Mouse (Mus musculus) ES-Bruce4 (cell line): ENCODE data around the gene Prkag2. TPM values are rescaled to one million over a fixed set of nuclear protein-coding genes. Genes with fewer than 3 reads are reported as not detected.

Experiments used
- H3K27ac ChIP-seq: 2 replicates; pipeline ENCODE4 v1.5.1; 2012; ENCODE audit warnings: low read length, inconsistent platforms; ENCODE audit not compliant: insufficient read depth
- H3K27me3 ChIP-seq: 2 replicates; pipeline ENCODE4 v1.6.1; 2012; ENCODE audit warnings: mild to moderate bottlenecking, low read length, inconsistent platforms; ENCODE audit not compliant: control insufficient read depth, poor library complexity, insufficient read depth, severe bottlenecking
- H3K36me3 ChIP-seq: 2 replicates; pipeline ENCODE4 v1.6.1; 2012; ENCODE audit warnings: inconsistent platforms, mild to moderate bottlenecking, low read length, moderate library complexity; ENCODE audit not compliant: control insufficient read depth, poor library complexity, insufficient read depth, severe bottlenecking
- H3K4me1 ChIP-seq: one replicate; pipeline ENCODE4 v1.8.1; 2011; ENCODE audit warnings: low read length; ENCODE audit not compliant: control insufficient read depth, insufficient read depth
- H3K4me3 ChIP-seq: 2 replicates; pipeline ENCODE4 v1.5.1; 2011; ENCODE audit warnings: low read depth, mild to moderate bottlenecking, low read length
- H3K9ac ChIP-seq: 2 replicates; pipeline ENCODE4 v1.6.1; 2012; ENCODE audit warnings: low read depth, mild to moderate bottlenecking, inconsistent platforms; ENCODE audit not compliant: poor library complexity, severe bottlenecking
- H3K9me3 ChIP-seq: replicated peaks from 2 replicates; pipeline ENCODE4 v1.6.1; 2012; ENCODE audit warnings: mild to moderate bottlenecking, low read length, inconsistent platforms; ENCODE audit not compliant: control insufficient read depth, poor library complexity, insufficient read depth, severe bottlenecking
- CTCF ChIP-seq: IDR thresholded peaks from one replicate; pipeline ENCODE4 v1.8.1; 2011; ENCODE audit warnings: low read depth, low read length
- EP300 ChIP-seq: IDR thresholded peaks from 2 replicates; pipeline ENCODE4 v1.6.1; 2011; ENCODE audit warnings: low read depth, low read length; ENCODE audit not compliant: insufficient read depth
- POLR2A ChIP-seq: IDR thresholded peaks from one replicate; pipeline ENCODE4 v1.8.1; 2011; ENCODE audit warnings: low read length; ENCODE audit not compliant: insufficient read depth
- polyA plus RNA-seq: library from polyadenylated mRNA; stranded (reverse); fragments of >200 nt; gene quantifications from 2 replicates; pipeline ENCODE4 v1.2.4, GENCODE M21; 2011; ENCODE audit warnings: low read depth; ENCODE audit not compliant: missing spikeins, insufficient read depth, insufficient read length

The Prkag2 gene
- polyA plus RNA-seq, 1 experiment: 22.0 TPM

GRCm38 (mm10) chr5:24995576-24996100, 104.8 kb downstream of the Prkag2 start:
- H3K4me3 ChIP-seq: no peak overlapping the region

DNA sequence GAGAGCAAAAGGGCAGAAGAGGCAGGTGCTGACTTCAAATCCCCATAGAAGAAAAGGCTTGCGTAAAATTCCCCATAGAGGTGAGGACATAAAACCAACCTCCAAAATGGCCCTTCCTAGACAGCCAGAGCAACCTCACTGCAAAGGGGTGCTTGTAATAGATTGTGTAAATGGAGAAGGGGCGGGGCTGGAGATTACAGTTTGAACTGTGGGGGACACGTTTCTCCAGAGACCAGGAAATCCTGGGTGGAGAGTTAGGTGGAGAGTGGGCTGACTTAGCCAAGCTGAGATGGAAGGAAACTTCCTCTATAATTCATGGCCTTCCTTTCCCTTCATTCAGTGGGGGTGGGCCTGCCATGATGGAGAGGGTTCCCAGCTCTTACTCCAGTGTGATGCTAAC, 107.3 kb downstream of the Prkag2 start:
- TF ChIP-seq POLR2A (no peak), EP300 (no peak), CTCF (no peak)
- Histone ChIP-seq H3K27me3 (no peaks in the 10 kb centered on the region), H3K9me3 (no peaks in the 10 kb centered on the region), H3K4me1 (no peaks in the 10 kb centered on the region), H3K36me3 (no peaks in the 10 kb centered on the region), H3K9ac (no peak overlapping the region), H3K4me3 (no peak overlapping the region), H3K27ac (no peak overlapping the region)

More at GRCm38 (mm10) chr5:24995576-24996100, 104.8 kb downstream of the Prkag2 start:
- no peaks in the 10 kb centered on the region for H3K9me3 ChIP-seq
- TF ChIP-seq EP300 (no peak), POLR2A (no peak), CTCF (no peak)
- H3K4me1 ChIP-seq: no peaks in the 10 kb centered on the region
- H3K27ac ChIP-seq: no peak overlapping the region
- H3K27me3 ChIP-seq: no peaks in the 10 kb centered on the region
- no peaks in the 10 kb centered on the region for H3K36me3 ChIP-seq
- no peak overlapping the region for H3K9ac ChIP-seq

DNA sequence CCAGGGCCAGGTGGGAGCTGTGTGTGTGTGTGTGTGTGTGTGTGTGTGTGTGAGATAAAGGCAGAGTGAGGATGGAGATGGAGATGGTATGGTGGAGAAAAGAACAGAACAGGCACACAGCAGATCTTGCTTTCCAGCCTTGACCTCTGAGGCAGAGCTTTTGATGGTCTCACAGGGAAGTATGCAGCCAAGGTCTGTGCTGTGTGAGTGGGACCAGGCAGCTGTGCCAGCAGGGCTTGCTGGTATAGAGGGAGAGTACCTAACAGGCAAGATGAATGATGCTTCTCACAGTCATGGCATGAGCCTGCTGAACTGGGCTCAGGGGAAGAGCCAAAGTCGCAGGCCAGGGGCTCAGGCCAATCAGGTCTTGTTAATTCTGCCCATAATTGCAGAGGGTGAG, 108.9 kb downstream of the Prkag2 start:
- Histone ChIP-seq H3K4me3 (no peak overlapping the region), H3K9me3 (no peaks in the 10 kb centered on the region), H3K27me3 (no peaks in the 10 kb centered on the region), H3K36me3 (no peaks in the 10 kb centered on the region), H3K9ac (no peak overlapping the region), H3K4me1 (no peaks in the 10 kb centered on the region), H3K27ac (no peak overlapping the region)
- TF ChIP-seq EP300: no peak
- TF ChIP-seq CTCF: no peak
- TF ChIP-seq POLR2A: no peak

GRCm38 (mm10) chr5:24990460-24990859, 110.0 kb downstream of the Prkag2 start:
- Histone ChIP-seq H3K36me3 (no peaks in the 10 kb centered on the region), H3K4me3 (no peak overlapping the region), H3K9me3 (no peaks in the 10 kb centered on the region), H3K9ac (no peak overlapping the region), H3K27me3 (no peaks in the 10 kb centered on the region), H3K4me1 (no peaks in the 10 kb centered on the region), H3K27ac (no peak overlapping the region)
- TF ChIP-seq POLR2A (no peak), CTCF (no peak), EP300 (no peak)

DNA sequence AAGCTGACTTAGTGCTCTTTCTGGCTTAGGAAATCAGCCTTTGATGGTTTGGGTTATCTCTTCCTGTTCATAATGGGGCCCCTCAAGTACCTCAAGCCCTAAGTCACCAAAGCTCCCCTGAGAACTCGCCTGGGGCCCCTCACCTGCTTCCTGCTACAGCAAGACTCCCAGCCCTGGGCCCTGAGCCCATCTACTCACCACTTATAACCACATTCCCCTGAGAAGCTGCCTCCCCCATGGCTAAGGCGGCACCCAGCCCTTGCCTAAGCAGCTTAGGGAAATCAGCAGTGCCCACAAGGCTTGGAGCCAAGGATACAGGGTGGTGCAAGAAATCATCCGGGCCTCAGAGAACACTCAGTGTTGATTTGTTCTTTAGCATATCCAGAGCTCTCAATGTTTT, 110.8 kb downstream of the Prkag2 start:
- Histone ChIP-seq H3K4me1 (no peaks in the 10 kb centered on the region), H3K27ac (no peak overlapping the region), H3K4me3 (no peak overlapping the region), H3K9me3 (no peaks in the 10 kb centered on the region), H3K36me3 (no peaks in the 10 kb centered on the region), H3K9ac (no peak overlapping the region), H3K27me3 (no peaks in the 10 kb centered on the region)
- TF ChIP-seq CTCF: no peak
- no peak for TF ChIP-seq POLR2A
- no peak for TF ChIP-seq EP300

DNA sequence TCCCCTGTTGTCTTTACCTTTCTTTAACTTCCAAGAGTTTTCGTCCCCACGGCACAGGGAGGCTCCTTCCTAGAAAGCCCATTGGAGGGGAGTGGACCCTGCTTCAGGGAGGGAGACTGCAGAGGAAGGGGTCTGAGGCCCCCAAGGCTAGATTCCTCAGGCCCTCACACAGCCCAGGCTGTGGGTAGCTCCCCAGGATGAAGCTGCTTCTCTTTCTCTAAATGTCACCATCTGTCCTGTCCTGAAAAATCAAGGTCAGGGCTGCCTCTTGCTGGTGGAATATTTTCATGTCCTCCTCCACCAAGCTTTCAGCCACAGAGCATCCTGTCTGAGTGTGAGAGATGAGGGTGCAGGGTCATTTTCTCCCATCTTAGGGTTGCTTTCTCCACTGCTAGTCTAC, 113.5 kb downstream of the Prkag2 start:
- H3K4me3 ChIP-seq: no peak overlapping the region
- H3K4me1 ChIP-seq: no peaks in the 10 kb centered on the region
- TF ChIP-seq POLR2A (no peak), EP300 (no peak), CTCF (no peak)
- H3K9me3 ChIP-seq: no peaks in the 10 kb centered on the region
- H3K27ac ChIP-seq: no peak overlapping the region
- no peaks in the 10 kb centered on the region for H3K27me3 ChIP-seq
- no peaks in the 10 kb centered on the region for H3K36me3 ChIP-seq
- H3K9ac ChIP-seq: no peak overlapping the region
